Mouse (Mus musculus): ENCODE measurements at regions not wholly inside any gene's neighbourhood (a gene's known extent, or its start where the extent isn't known, plus 50 kb on each side); places are given as distances from the start of the nearest gene placed in this dataset.

DNA sequence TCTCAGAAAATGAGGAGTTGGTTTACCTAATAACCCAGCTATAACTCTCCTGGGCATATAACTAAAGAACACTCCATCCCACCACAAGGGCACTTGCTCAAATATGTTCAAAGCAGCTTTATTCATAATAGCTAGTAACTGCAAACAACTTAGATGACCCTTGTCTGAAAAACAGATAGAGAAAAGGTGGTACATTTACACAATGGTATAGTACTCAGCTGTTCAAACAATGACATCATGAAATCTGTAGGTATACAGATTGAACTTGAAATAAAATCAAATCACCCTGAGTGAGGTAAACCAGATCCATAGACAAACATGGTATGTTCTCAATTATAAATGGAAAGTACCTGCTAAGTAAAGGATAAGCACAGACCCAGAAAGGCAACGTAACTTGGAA is 721.5 kb upstream of the Intu start:
- TF ChIP-seq POLR2A (IDR thresholded peaks at IDR 0.05; ENCODE audit: control insufficient read depth, low read depth, low read length) (no peak), CTCF (IDR thresholded peaks at IDR 0.05; ENCODE audit: control insufficient read depth, insufficient read depth, insufficient replicate concordance, low read depth, low read length) (no peak)

Data from testis, adult 2 months (tissue).